Mouse (Mus musculus): ENCODE results near the gene Atxn3. TPM values are rescaled to one million over a fixed set of nuclear protein-coding genes. Genes with fewer than 3 reads are reported as not detected.

Atxn3 gene
- polyA plus RNA-seq, 1 experiment from 2014 or later = 14.6 TPM

- H3K36me3 ChIP-seq (replicated peaks; ENCODE audit: control insufficient read depth, insufficient read depth) = peaks cover 44% of the 10 kb centered on the region
Observed at GRCm38 (mm10) chr12:101876374-101876773, 81.7 kb downstream of the Atxn3 start.

DNA sequence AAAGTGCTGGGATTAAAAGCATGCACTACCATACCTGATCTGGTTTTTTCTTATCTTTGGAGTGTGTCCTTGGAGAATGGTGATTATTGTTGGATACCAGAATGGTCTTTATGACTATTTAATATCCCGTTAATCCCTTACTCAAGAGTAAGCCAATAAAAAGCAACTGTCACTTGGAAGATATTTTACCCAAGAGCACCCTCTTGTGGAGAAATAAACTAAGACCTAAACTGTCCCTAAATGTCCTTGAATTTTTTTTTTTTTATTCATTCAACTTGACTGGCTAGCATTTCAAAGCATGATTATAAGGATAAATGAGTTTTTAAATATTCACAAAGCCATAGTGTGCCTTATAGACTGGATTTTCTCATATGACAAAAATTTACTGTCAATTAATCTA, 82.9 kb downstream of the Atxn3 start:
- WGBS = 49% methylated on average over 1 of the region's 1 CpGs
- Histone ChIP-seq H3K36me3 (replicated peaks; ENCODE audit: control insufficient read depth, insufficient read depth) (peaks cover 45% of the 10 kb centered on the region), H3K4me3 (replicated peaks; ENCODE audit: low read length) (no peak overlapping the region), H3K9ac (no peak overlapping the region), H3K4me1 (replicated peaks; ENCODE audit: control insufficient read depth, insufficient read depth, low read length) (no peaks in the 10 kb centered on the region), H3K9me3 (ENCODE audit: control insufficient read depth, low read length) (no peaks in the 10 kb centered on the region), H3K27me3 (ENCODE audit: control insufficient read depth, insufficient read depth, low read length) (no peaks in the 10 kb centered on the region), H3K27ac (no peak overlapping the region), H3K4me2 (replicated peaks) (no peak overlapping the region)
- DNase-seq (ENCODE audit: low spot score) (peak; percentile 83), ATAC-seq (ENCODE audit: low FRiP score) (no peak)

More at GRCm38 (mm10) chr12:101876374-101876773, 81.7 kb downstream of the Atxn3 start:
- ATAC-seq (ENCODE audit: low FRiP score) = no peak
- Histone ChIP-seq H3K4me3 (replicated peaks; ENCODE audit: low read length) (no peak overlapping the region), H3K27me3 (ENCODE audit: control insufficient read depth, insufficient read depth, low read length) (no peaks in the 10 kb centered on the region), H3K4me2 (replicated peaks) (no peak overlapping the region), H3K27ac (no peak overlapping the region), H3K9ac (no peak overlapping the region), H3K9me3 (ENCODE audit: control insufficient read depth, low read length) (no peaks in the 10 kb centered on the region), H3K4me1 (replicated peaks; ENCODE audit: control insufficient read depth, insufficient read depth, low read length) (no peaks in the 10 kb centered on the region)
- WGBS = 94% methylated on average over 2 of the region's 2 CpGs
- DNase-seq (ENCODE audit: low spot score) = no peak

Other genes starting within 250 kb of the Atxn3 start
- gene Tc2n, start 239.7 kb downstream of the Atxn3 start, polyA plus RNA-seq (2014; fragmentation: Nextera tagmentation; extraction: Ambion mirVana) = 0.31 and 0.37 TPM in 2 replicates
- gene Fbln5, start 139.2 kb downstream of the Atxn3 start, polyA plus RNA-seq (2014; fragmentation: Nextera tagmentation; extraction: Ambion mirVana) = 15.1 and 15.7 TPM in 2 replicates
- 20.9 and 23.9 TPM in 2 replicates for gene Trip11, start 45.0 kb downstream of the Atxn3 start, polyA plus RNA-seq (2014; fragmentation: Nextera tagmentation; extraction: Ambion mirVana)
- gene Cpsf2, start 17.7 kb upstream of the Atxn3 start, polyA plus RNA-seq (2014; fragmentation: Nextera tagmentation; extraction: Ambion mirVana) = 32.6 and 34.9 TPM in 2 replicates
- 2.4 and 2.5 TPM in 2 replicates for gene Slc24a4, start 170.5 kb upstream of the Atxn3 start, polyA plus RNA-seq (2014; fragmentation: Nextera tagmentation; extraction: Ambion mirVana)

All from hindbrain, embryonic 14.5 days (tissue).